Mouse (Mus musculus) thymus, postnatal 4 days (tissue): Measurements from ENCODE around the gene Defb18.
"Not testable (repeated sequence)": the region's sequence is repeated elsewhere in the genome, so short reads cannot be mapped to it uniquely, and the experiment has no call there.

Experiments
- DNase-seq: peaks from one replicate; pipeline ENCODE4 v3.0.0; 2021

The Defb18 gene

DNA sequence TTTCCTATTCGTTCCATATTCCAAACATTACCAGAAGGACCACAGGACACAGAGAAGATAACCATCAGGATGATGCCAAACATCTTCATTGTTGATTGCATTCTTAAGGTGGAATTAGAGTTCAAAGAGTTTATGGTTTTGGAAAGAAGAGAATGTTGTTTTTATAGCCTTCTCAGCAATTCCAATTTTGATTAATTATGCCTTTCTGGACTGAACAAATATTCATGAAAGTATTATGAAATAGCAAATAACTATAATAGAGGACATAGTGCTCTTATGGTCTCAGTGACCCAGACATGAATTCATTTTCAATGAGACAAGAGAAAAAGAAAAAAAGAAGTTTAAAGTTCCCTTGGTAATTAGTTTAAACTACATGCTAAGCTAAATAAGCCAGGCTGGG lies at the start of gene Defb18:
TSS of gene Defb18 (minus strand) at position 101 of the 400 bp plus-strand sequence.
- no peak for DNase-seq

DNA sequence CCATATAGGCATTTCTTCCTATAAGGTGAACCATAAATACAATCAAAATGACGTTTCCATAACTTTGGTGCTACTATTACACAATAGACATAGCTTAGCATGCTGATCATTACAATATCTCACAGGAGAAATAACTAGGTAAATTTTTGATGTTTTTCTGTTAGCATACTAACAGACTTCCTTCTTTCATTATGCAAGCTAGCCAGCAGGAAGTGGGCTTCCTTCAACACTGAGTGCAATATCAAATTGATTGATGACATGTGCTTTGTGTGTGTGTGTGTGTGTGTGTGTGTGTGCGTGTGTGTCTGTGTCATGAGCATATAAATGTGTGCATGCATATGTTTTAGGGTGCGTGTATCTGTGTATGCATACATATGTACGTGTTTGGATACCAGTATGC lies 33.9 kb upstream of the Defb18 start:
- DNase-seq = no peak

DNA sequence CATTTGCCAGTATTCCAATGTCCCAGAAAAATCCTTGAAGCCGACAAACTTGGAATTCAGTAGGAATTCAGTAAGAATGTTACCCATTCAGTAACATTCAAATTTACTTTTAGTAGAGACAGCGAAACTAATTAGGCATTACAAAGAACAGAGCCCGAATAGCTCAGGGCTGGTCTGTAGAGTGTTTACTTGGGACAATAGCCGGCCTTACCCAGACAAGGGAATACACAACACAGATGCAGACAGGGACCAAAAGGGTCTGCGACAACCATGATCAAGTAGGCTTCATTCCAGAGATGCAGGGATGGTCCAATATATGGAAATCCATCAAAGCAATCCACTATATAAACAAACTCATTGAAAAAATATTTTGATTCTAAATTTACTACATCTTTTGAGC lies 31.6 kb upstream of the Defb18 start:
- no peak for DNase-seq

DNA sequence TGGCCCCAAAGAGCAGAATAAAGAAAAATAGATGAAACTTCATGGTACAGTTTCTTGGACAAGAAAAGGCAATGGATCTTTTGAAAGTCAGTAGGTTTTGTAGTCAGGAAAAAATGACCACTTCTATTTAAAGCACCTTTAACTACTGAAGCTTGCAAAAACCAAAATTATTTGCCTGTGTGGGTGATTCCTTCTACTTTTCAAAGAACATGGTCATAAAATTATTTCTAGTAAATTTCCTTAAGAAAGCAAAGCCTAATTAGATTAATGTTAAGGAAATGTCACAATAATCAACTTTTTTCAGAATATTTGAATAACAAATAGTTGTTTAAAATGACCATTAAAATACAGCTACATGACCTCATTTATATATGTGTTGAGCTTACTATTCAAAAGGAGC lies 27.8 kb upstream of the Defb18 start, which contains the start of gene Defb41:
TSS of gene Defb41 (minus strand) at position 101 of the 400 bp plus-strand sequence.
- no peak for DNase-seq

DNA sequence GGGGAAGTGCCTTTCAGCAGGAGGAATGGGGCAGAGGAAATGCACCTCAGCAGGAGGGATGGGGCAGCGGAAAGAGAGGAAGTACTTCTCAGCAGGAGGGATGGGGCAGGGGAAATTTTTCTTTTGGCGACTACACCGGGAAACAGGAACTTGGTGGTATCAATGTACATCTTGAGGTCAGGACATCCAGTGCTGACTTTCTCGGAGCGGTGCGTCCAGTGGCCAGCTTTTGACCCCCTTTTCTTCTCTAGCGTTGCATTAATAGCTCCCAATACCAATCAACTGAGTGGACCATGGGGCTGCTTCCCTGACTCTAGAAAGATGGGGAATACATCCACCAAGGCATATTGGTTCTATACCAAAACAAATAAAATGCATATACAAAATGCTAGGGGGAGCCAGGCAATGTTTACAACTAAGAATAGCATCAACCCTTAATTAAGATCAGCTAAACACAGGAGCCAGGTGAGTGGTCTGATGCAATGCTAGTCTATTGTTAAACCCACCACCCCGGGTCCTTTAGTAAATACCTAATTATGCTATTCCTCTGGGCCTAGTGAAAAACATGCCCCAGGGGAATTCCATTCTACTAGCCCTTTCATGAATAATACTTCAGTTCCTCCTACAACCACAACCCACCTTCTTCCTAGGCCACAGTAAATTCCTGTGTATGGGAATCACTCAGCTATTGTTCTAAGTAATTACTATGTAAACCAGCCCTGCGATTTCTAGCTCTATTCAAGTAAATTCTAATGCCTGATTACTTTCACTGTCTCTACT lies 8.7 kb upstream of the Defb18 start:
- DNase-seq = not testable (repeated sequence)

DNA sequence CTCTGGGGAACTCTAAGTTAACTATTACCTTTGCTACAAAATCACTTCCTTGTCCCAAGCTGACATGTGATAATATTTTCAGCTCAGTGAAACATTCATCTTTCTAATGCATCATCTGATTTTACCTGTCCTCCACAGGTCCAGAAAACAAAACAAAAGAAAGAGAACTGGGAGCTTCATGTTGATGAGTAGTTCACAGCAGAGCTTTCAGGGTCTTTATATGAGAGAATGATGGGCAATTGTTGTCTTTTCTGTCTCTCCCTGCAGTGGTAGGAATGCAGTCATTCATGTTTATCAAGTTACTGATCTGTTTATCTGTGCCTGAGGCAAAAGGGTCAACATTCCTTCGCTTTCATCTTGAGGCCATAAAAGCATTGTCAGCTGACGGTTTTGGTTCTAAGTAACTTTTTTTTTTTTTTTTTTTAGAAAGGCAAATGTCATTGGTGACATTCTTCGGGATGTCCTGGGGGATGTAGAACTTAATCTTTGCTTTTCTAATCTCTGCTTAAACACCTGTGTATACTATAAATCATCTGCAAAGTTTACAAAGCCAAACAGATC lies 13.8 kb downstream of the Defb18 start:
- DNase-seq = no peak

DNA sequence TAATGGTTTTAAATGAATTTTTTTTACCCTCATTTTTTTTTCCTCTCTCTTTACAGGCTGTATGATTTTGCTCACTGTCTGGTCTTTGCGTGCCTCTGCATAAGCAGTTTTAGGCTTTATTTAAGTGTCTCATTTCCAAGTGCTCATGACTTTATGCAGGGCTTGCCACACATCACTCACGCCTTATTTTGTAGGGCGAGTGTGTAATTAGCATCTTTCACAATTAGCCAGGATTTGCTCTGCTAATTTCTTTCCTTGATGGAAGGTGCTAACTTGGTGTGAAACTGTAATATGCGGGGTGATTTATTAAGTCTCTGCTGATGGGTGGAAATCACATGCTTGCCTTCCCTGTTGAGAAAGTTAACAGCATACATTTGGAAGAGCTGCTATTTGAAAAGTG lies 45.5 kb downstream of the Defb18 start:
- no peak for DNase-seq

DNA sequence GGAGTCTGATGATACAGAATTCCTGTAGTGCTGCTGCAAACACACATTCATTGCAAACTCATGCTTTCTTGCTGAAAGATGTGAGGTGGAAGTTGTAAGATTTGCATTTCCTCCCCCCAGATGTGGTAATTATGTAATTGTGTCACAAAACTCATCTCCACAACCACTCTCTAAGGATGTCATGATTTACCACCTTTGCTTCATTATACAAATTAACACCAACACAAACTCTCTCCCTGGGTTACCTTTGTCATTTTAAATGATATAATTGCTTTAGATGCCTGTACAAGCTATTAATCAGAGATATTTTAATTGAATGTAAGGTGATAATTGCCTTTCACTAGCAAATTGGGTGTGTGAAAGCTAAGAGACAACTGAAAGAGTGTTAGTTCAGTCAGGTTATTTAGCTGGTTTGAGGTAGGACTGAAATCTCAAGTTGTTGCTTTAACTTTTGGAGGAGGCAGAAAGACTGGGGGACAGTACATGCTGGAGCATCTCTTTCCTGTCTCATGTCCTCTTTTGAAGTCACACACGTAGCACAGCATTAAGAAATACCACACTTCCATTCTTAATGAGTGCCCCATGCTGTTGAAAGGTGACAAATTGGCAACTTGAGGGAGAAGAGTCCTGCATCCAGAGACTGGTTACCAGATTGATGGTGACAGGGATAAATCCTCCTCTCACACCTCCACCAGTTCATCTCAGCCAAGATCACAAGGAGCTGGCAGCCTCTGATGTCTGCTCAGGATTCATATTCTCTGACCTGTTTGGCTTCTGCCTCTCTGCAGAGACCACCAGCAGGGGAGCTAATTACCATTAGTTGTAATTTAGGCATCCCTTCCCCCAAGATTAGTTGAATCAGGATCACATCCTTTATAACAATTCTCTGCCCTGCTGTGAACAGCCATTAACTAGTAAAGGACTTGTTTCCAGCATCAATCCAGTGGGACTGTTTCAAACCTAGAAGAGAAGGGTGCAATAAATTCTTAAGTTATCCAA lies 46.2 kb downstream of the Defb18 start:
- no peak for DNase-seq
